In the genomic region with DNA sequence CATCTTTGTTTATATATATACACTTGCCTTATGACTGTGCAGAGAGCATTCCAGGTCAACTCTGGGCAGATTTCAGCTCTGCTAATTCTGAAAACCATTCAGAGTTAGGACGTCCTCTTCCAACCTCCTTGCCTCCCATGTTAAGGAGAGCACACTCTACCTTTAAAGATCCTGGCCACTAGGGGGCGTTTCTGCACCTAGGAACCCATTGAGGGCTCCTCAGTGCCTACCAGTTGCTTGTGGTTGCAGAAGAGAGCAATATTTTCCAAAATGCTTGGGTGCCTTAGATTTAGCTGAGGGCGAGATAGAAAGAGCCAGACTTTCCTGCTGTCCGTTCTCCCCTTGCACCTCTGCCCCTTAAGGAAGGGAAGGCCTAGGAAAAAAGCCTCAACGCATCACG, we compare ENCODE assay signal across 7 mouse cellular contexts. TPM values are rescaled to one million over a fixed set of nuclear protein-coding genes. Genes with fewer than 3 reads are reported as not detected.
DNase-seq lines count a peak whose midpoint lies in the region; ATAC-seq and TF ChIP-seq lines count a peak whose summit lies in the region.

No protein-coding gene starts in this region.

- ATAC-seq in neural tube, embryonic 15.5 days (ENCODE audit: low FRiP score): no peak
- ATAC-seq in Patski: no peak
- peak; percentile 52; the same call in 1 of the 2 replicates for ATAC-seq in lung, embryonic 14.5 days (ENCODE audit: insufficient read depth)

- no peaks in the 10 kb centered on the region for H3K27me3 ChIP-seq in neural tube, embryonic 15.5 days (replicated peaks)
- H3K27me3 ChIP-seq in Patski: no peaks in the 10 kb centered on the region
- no peaks in the 10 kb centered on the region for H3K27me3 ChIP-seq in lung, embryonic 14.5 days (ENCODE audit: insufficient read depth, low read length)

- peak; percentile 59 for DNase-seq in neural tube, embryonic 10.5 days (ENCODE audit: extremely low spot score, low spot score)
- no peak for DNase-seq in Patski (ENCODE audit: low read depth, low spot score)
- peak; percentile 52 for DNase-seq in cerebellum, adult 11 months
- DNase-seq in gastrocnemius, postnatal 14 days: peak; percentile 64
- peak; percentile 84 for DNase-seq in lung, embryonic 14.5 days
- peak; percentile 49 to 85 for DNase-seq in spleen, postnatal 4 days (ENCODE audit: low spot score in 2 of 2)

- peaks cover 69% of the 10 kb centered on the region for H3K36me3 ChIP-seq in neural tube, embryonic 15.5 days
- H3K36me3 ChIP-seq in lung, embryonic 14.5 days (ENCODE audit: insufficient read depth): peaks cover 69% of the 10 kb centered on the region

- no peak overlapping the region for H3K9ac ChIP-seq in neural tube, embryonic 15.5 days (replicated peaks)
- H3K9ac ChIP-seq in lung, embryonic 14.5 days: no peak overlapping the region

- POLR2A ChIA-PET in Patski (lab: Charles Lee): no interaction called here

- H3K4me3 ChIP-seq in neural tube, embryonic 15.5 days (replicated peaks): no peak overlapping the region
- H3K4me3 ChIP-seq in lung, embryonic 14.5 days (ENCODE audit: low read depth, low read length): no peak overlapping the region

- TF ChIP-seq CTCF in Patski (IDR thresholded peaks at IDR 0.05): peak; percentile 85
- peak; percentile 78 for TF ChIP-seq CTCF in lung, embryonic 14.5 days (IDR thresholded peaks at IDR 0.05; ENCODE audit: low read depth)

- in situ Hi-C loops in Patski (cut with MboI; ENCODE audit: low pct_unique_long_range_greater_than_20kb): no loop called here

- intact Hi-C loops in gastrocnemius, postnatal 14 days (cut with DNase I; ENCODE audit: low total_unique reads): no loop called here

- H3K4me1 ChIP-seq in neural tube, embryonic 15.5 days: no peaks in the 10 kb centered on the region
- no peaks in the 10 kb centered on the region for H3K4me1 ChIP-seq in lung, embryonic 14.5 days (ENCODE audit: insufficient read depth)

- H3K4me2 ChIP-seq in neural tube, embryonic 15.5 days: no peak overlapping the region
- no peak overlapping the region for H3K4me2 ChIP-seq in lung, embryonic 14.5 days

- 66% methylated on average over 6 of the region's 6 CpGs for WGBS in neural tube, embryonic 15.5 days
- 62% methylated on average over 6 of the region's 6 CpGs for WGBS in lung, embryonic 14.5 days

- no peaks in the 10 kb centered on the region for H3K9me3 ChIP-seq in neural tube, embryonic 15.5 days (replicated peaks)
- H3K9me3 ChIP-seq in lung, embryonic 14.5 days (ENCODE audit: low read depth, low read length): no peaks in the 10 kb centered on the region

- CTCF ChIA-PET in Patski (lab: Charles Lee): interaction anchor here (0.6 to 4.1 kb wide), 6 partner anchors 9 to 27 kb away, joined by 3 to 28 read pairs (median 7); no protein-coding TSS in a partner anchor

- H3K27ac ChIP-seq in neural tube, embryonic 15.5 days (replicated peaks): no peak overlapping the region
- H3K27ac ChIP-seq in lung, embryonic 14.5 days (ENCODE audit: low read depth): no peak overlapping the region

RNA-seq across cellular contexts. Expression of a gene that starts 13.8 kb away (rescaled TPM):
- 2.2 and 2.5 TPM in 2 replicates for polyA plus RNA-seq in neural tube, embryonic 15.5 days (2015; fragmentation: Nextera tagmentation; extraction: Ambion mirVana)
- 6.8 TPM for polyA plus RNA-seq in Patski (2021)
- total RNA-seq in gastrocnemius, postnatal 14 days (2021): 1 to 10 TPM; 8.3 to 9.4 TPM
- polyA plus RNA-seq in lung, embryonic 14.5 days (2014; fragmentation: Nextera tagmentation; extraction: Ambion mirVana): 7.8 and 10.4 TPM in 2 replicates

RNA-seq across cellular contexts. Expression of a gene that starts 36.4 kb away (rescaled TPM):
- polyA plus RNA-seq in neural tube, embryonic 15.5 days (2015; fragmentation: Nextera tagmentation; extraction: Ambion mirVana): 19.3 and 23.1 TPM in 2 replicates
- polyA plus RNA-seq in Patski (2021): 31.1 TPM
- total RNA-seq in gastrocnemius, postnatal 14 days (2021): 10 to 100 TPM; 21.8 to 29.9 TPM
- polyA plus RNA-seq in lung, embryonic 14.5 days (2014; fragmentation: Nextera tagmentation; extraction: Ambion mirVana): 6.3 and 6.4 TPM in 2 replicates

RNA-seq across cellular contexts. Expression of a gene that starts 43.8 kb away (rescaled TPM):
- 7.9 and 10.6 TPM in 2 replicates for polyA plus RNA-seq in neural tube, embryonic 15.5 days (2015; fragmentation: Nextera tagmentation; extraction: Ambion mirVana)
- 2.2 TPM for polyA plus RNA-seq in Patski (2021)
- 10 to 100 TPM; 30.5 to 49.0 TPM for total RNA-seq in gastrocnemius, postnatal 14 days (2021)
- polyA plus RNA-seq in lung, embryonic 14.5 days (2014; fragmentation: Nextera tagmentation; extraction: Ambion mirVana): 8.8 TPM in 2 replicates
